Comparison of ENCODE assay signal across 23 mouse cellular contexts in the genomic region with DNA sequence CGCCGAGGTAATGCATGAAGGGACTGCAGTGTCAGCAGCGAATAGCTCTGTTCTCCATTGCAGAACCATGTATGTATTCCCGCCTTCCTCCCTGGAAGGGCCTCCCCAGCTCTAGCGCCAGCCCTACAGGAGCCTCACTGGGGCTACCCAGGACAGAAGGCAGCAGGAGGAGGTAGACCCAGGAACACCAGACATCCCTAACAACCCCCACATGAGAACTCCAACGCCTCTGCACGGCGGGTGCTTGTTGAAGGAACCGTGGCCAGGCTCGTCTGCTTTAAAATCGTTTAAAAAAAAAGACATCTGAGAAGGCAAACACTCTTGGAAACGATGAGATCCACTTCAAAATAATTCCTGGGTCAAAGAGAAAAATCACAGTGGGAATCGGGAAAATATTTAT.
DNase-seq lines count a peak whose midpoint lies in the region; TF ChIP-seq lines count a peak whose summit lies in the region.
"Had no signal": no experiment of that assay in that cellular context is flagged by ENCODE, and none has a peak within 500 bp of the region (broad histone marks: within the 10 kb centered on the region; RNA-seq: fewer than 3 reads in every experiment).

No protein-coding gene starts in this region.

- TF ChIP-seq POLR2A in olfactory bulb, adult 2 months (IDR thresholded peaks at IDR 0.05; ENCODE audit: insufficient read depth, low read depth, low read length), result no peak

- peak; percentile 34 to 51 for DNase-seq in layer of hippocampus, adult 18-20 months (ENCODE audit: low spot score in 2 of 2)
- DNase-seq in layer of hippocampus, adult 8-10 months (ENCODE audit: low spot score in 2 of 2), result no peak
- peak; percentile 26 to 37 for DNase-seq in left cerebral cortex, postnatal 36 days (ENCODE audit: low spot score in 2 of 2)
- DNase-seq in left cerebral cortex, postnatal 10 days (ENCODE audit: extremely low spot score in 1 of 2, low spot score in 2 of 2), result no peak
- peak; percentile 65 for DNase-seq in brain, adult 2 months (ENCODE audit: low read depth, low spot score)
- DNase-seq in urinary bladder, postnatal 4 days (ENCODE audit: low spot score in 2 of 2), result no peak
- DNase-seq: adrenal gland, adult 2 months; adrenal gland, postnatal 14 days; cerebellum, adult 11-12 months; cerebellum, adult 8-10 months; cerebellum, postnatal 10 days; cerebellum, postnatal 36 days; embryo, embryonic 11 days; gastrocnemius, adult 2 months; gastrocnemius, postnatal 14 days; heart, adult 11 months had no signal

- intact Hi-C loops in left cerebral cortex, postnatal 36 days (cut with DNase I), result no loop called here
- intact Hi-C loops in left cerebral cortex, postnatal 10 days (cut with DNase I), result no loop called here

- H3K4me1 ChIP-seq in olfactory bulb, adult 2 months (ENCODE audit: control insufficient read depth, insufficient read depth, low read length), result peaks cover 17% of the 10 kb centered on the region
- H3K4me1 ChIP-seq: hindbrain, embryonic 15.5 days had no signal

- 0 out of 2 replicates have a peak, but pooled peaks have one; percentile 15 for TF ChIP-seq CTCF in olfactory bulb, adult 2 months (IDR thresholded peaks at IDR 0.05; ENCODE audit: insufficient read depth, low read depth, low read length)

- H3K27ac ChIP-seq in olfactory bulb, adult 2 months (ENCODE audit: insufficient read depth, low read depth, low read length), result no peak overlapping the region
- H3K27ac ChIP-seq: embryonic facial prominence, embryonic 10.5 days; embryonic facial prominence, embryonic 13.5 days; forebrain, embryonic 13.5 days; gastrocnemius, adult 2 months; hindbrain, embryonic 12.5 days; hindbrain, embryonic 15.5 days had no signal

- no peak overlapping the region for H3K4me3 ChIP-seq in olfactory bulb, adult 2 months (ENCODE audit: insufficient read depth, low read depth, low read length)
- H3K4me3 ChIP-seq: embryonic facial prominence, embryonic 10.5 days; embryonic facial prominence, embryonic 13.5 days; erythroblast, embryonic 14.5 days; forebrain, embryonic 13.5 days; gastrocnemius, adult 2 months; hindbrain, embryonic 12.5 days; hindbrain, embryonic 15.5 days had no signal

- 48% methylated on average over 13 of the region's 13 CpGs for WGBS in olfactory bulb, adult 2 months

Comparison
In these comparisons a context has a peak if more than half of its experiments do, and no peak if none do; other contexts are left out.
1. DNase-seq: peak in layer of hippocampus, adult 18-20 months (2 of 2), left cerebral cortex, postnatal 36 days (2 of 2) and brain, adult 2 months (single experiment); none in layer of hippocampus, adult 8-10 months (0 of 2), left cerebral cortex, postnatal 10 days (0 of 2) and urinary bladder, postnatal 4 days (0 of 2).